Mouse (Mus musculus) thymus, adult 2 months (tissue): ENCODE data around the gene Mthfd1l. TPM values are rescaled to one million over a fixed set of nuclear protein-coding genes. Genes with fewer than 3 reads are reported as not detected.
"Not testable (repeated sequence)": the region's sequence is repeated elsewhere in the genome, so short reads cannot be mapped to it uniquely, and the experiment has no call there.

Source experiments
- DNase-seq: peaks from one replicate; pipeline ENCODE4 v3.0.0; 2021
- H3K27ac ChIP-seq: fragments of 200-500 bp; 2 replicates; pipeline ENCODE4 v1.5.1; 2012; ENCODE audit warnings: low read length, control low read depth; ENCODE audit not compliant: control insufficient read depth, insufficient read depth
- H3K27me3 ChIP-seq: fragments of 200-500 bp; 2 replicates; pipeline ENCODE4 v1.6.1; 2012; ENCODE audit warnings: mild to moderate bottlenecking, low read length, moderate library complexity, mixed read lengths; ENCODE audit not compliant: control insufficient read depth, insufficient read depth
- H3K36me3 ChIP-seq: fragments of 200-500 bp; 2 replicates; pipeline ENCODE4 v1.6.1; 2012; ENCODE audit warnings: mild to moderate bottlenecking, low read length, moderate library complexity; ENCODE audit not compliant: control insufficient read depth, insufficient read depth
- H3K4me1 ChIP-seq: fragments of 200-500 bp; replicated peaks from 2 replicates; pipeline ENCODE4 v1.6.1; 2012; ENCODE audit warnings: low read length; ENCODE audit not compliant: control insufficient read depth, insufficient read depth
- H3K4me3 ChIP-seq: fragments of 200-500 bp; 2 replicates; pipeline ENCODE4 v1.5.1; 2012; ENCODE audit warnings: mild to moderate bottlenecking, low read length, control low read depth, moderate library complexity; ENCODE audit not compliant: control insufficient read depth, insufficient read depth
- CTCF ChIP-seq: fragments of 200-500 bp; IDR thresholded peaks from 2 replicates; pipeline ENCODE4 v1.5.1; 2012; ENCODE audit warnings: mild to moderate bottlenecking, control low read depth, low read length, moderate library complexity, borderline replicate concordance; ENCODE audit not compliant: control insufficient read depth, poor library complexity, insufficient read depth; ENCODE audit errors: extremely low read depth
- POLR2A ChIP-seq: fragments of 200-500 bp; IDR thresholded peaks from 2 replicates; pipeline ENCODE4 v1.6.1; 2012; ENCODE audit warnings: mild to moderate bottlenecking, low read length, control low read depth, moderate library complexity; ENCODE audit not compliant: control insufficient read depth, poor library complexity, insufficient read depth; ENCODE audit errors: extremely low read depth
- WGBS: fragments of 180-500 bp; shearing (Covaris S2); methylation state at CpG from one replicate; pipeline ENCODE4 v1.1.7; 2018; 5-methylcytosine and 5-hydroxymethylcytosine counted together
- polyA plus RNA-seq: library from polyadenylated mRNA; depleted of rRNA; stranded (reverse); fragments of >200 nt; gene quantifications from 2 replicates; pipeline ENCODE4 v1.2.3, GENCODE M21; 2012

The Mthfd1l gene
- polyA plus RNA-seq, 1 experiment: 8.7 TPM

DNA sequence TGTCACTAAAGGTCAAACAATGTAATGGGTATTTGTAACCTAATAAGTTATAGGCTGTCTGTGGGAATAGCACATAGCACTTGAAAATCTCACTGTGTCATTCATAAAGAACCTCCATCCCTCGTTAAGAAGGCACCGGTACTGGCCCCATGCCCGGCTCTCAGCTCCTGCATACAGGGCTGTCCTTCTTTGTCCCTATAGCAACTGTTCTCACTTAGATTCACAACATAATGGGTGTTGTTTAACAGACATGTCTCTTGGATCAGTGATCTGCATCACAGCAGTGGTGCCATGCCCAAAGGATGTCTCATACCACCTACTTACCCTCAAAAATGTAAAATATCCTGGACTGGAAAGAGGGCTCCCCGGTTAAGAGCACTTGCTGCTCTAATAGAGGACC is 90.6 kb downstream of the Mthfd1l start:
- Histone ChIP-seq H3K27ac (no peak overlapping the region), H3K4me1 (no peaks in the 10 kb centered on the region), H3K36me3 (no peaks in the 10 kb centered on the region), H3K4me3 (no peak overlapping the region), H3K27me3 (no peaks in the 10 kb centered on the region)
- WGBS: 94% methylated on average over 4 of the region's 4 CpGs
- no peak for DNase-seq
- TF ChIP-seq POLR2A (no peak), CTCF (no peak)

- Histone ChIP-seq H3K36me3 (no peaks in the 10 kb centered on the region), H3K27me3 (no peaks in the 10 kb centered on the region), H3K27ac (no peak overlapping the region), H3K4me3 (no peak overlapping the region), H3K4me1 (no peaks in the 10 kb centered on the region)
- TF ChIP-seq CTCF (no peak), POLR2A (no peak)
- WGBS: 93% methylated on average over 15 of the region's 15 CpGs
- DNase-seq: no peak
These were observed 92.6 kb downstream of the Mthfd1l start for GRCm38 (mm10) chr10:4065295-4066084.

- WGBS: 90% methylated on average over 7 of the region's 7 CpGs
- TF ChIP-seq CTCF (no peak), POLR2A (no peak)
- H3K4me1 ChIP-seq: no peaks in the 10 kb centered on the region
- H3K4me3 ChIP-seq: no peak overlapping the region
- H3K36me3 ChIP-seq: no peaks in the 10 kb centered on the region
- no peak overlapping the region for H3K27ac ChIP-seq
- H3K27me3 ChIP-seq: no peaks in the 10 kb centered on the region
- no peak for DNase-seq
These were observed 96.4 kb downstream of the Mthfd1l start for GRCm38 (mm10) chr10:4069258-4069826.

- no peaks in the 10 kb centered on the region for H3K27me3 ChIP-seq
- no peaks in the 10 kb centered on the region for H3K36me3 ChIP-seq
- no peak for DNase-seq
- no peaks in the 10 kb centered on the region for H3K4me1 ChIP-seq
- no peak overlapping the region for H3K27ac ChIP-seq
- WGBS: 98% methylated on average over 7 of the region's 7 CpGs
- no peak overlapping the region for H3K4me3 ChIP-seq
- TF ChIP-seq CTCF: no peak
- no peak for TF ChIP-seq POLR2A
These were observed 97.1 kb downstream of the Mthfd1l start for GRCm38 (mm10) chr10:4070061-4070460.

DNA sequence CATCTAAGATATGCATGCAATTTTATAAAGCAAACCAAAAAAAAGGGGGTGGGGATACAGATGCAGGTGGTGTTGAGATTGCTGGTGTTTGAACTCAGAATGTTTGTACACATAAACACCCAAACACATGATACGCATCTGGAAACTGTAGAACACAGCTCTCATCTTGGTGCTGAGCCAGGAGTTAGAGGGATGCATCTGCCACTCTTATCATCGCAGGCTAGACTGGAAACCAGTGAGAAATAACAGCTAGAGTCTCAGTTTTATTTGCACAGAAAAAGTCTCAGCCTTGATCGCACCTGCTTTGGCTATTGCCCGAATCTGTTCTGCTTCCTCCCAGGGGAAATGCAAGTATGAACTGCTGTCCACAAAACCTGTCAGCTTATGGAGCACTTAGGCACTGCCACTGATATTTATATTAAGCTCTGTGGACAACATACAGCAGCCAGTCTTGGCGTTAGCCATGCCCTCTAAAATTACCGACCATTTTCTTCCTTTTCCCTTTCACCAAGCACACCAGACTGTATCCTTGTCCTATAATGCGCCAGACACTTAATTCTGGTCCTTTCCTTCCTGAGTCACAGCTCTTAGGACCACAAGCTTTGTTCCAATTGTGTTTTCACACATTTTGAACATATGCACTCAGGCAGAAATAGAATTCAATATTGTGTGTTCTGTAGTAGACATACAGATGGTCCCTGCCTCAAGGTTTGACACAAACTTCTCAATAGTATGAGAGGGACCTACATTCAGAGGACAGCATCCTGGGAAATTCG is 98.3 kb downstream of the Mthfd1l start:
- Histone ChIP-seq H3K27me3 (no peaks in the 10 kb centered on the region), H3K36me3 (no peaks in the 10 kb centered on the region), H3K4me3 (no peak overlapping the region), H3K4me1 (no peaks in the 10 kb centered on the region), H3K27ac (no peak overlapping the region)
- no peak for DNase-seq
- WGBS: 89% methylated on average over 8 of the region's 8 CpGs
- TF ChIP-seq CTCF (no peak), POLR2A (no peak)

DNA sequence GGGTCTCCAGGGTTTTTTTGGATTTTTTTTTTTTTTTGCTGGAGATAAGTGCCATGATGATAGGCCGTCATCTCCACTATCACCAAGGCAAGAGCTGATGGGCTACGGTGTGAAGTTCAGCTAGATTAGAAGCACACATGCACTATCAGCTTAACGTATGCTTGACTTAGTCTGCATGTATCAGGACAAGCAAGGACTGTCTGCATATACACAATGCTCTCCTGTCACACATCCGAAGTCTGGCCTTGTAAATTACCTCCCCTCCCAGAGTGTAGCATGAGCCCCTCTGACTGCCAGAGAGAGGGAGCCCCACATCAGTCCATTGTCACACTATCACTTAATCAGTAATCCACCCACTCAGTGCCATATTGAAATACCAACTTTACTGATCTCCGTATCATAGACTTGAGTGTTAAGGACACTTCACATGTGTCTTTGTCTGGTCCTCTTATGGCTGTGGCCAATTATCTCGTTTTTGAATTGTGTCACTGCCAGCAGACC is 99.0 kb downstream of the Mthfd1l start:
- DNase-seq: no peak
- Histone ChIP-seq H3K27me3 (no peaks in the 10 kb centered on the region), H3K4me3 (no peak overlapping the region), H3K36me3 (no peaks in the 10 kb centered on the region), H3K4me1 (no peaks in the 10 kb centered on the region), H3K27ac (no peak overlapping the region)
- WGBS: 95% methylated on average over 6 of the region's 6 CpGs
- TF ChIP-seq POLR2A: no peak
- TF ChIP-seq CTCF: no peak

- not testable (repeated sequence) for DNase-seq, H3K27me3 ChIP-seq, H3K27ac ChIP-seq, H3K36me3 ChIP-seq, H3K4me1 ChIP-seq, H3K4me3 ChIP-seq
- WGBS: 91% methylated on average over 4 of the region's 4 CpGs
These were observed 99.6 kb downstream of the Mthfd1l start for GRCm38 (mm10) chr10:4072491-4072890.
